Mouse (Mus musculus): ENCODE results near the gene Pi16. TPM values are rescaled to one million over a fixed set of nuclear protein-coding genes. Genes with fewer than 3 reads are reported as not detected.
"Not testable (repeated sequence)": the region's sequence is repeated elsewhere in the genome, so short reads cannot be mapped to it uniquely, and the experiment has no call there.

The Pi16 gene
- polyA plus RNA-seq, 1 experiment from 2014 or later: 2.6 TPM

DNA sequence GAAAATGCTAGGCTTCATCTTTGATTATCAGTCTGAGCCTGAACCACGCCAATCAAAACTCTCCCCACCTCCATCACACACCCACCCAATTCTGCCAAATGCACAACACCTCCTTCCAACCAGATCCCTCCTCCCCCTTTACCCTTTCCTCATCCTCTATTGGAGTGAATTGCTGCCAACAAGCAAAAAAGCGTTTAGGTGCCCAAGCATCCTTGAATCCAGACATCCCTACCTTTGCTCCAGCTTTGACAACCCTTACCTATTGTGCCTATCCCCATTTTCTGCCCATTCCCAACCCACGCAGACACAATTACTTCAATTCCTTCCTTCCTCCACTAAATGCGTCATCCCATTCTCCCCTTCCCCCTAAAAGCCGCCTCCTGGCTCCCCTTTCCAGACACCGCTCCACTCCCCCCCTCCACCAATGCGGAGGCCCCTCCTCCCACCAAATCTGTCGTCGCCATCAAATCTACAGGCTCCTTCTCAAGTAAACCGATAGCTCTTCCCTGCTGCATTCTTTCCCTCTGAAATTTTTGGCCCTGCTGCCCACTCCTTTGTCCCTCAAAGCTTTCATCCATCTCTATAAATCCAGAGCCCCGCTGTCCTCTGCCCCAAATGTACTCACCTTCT is 29.1 kb downstream of the Pi16 start:
- Histone ChIP-seq H3K4me3 (replicated peaks; ENCODE audit: low read length) (peak overlapping the region; percentile 74), H3K9me3 (replicated peaks; ENCODE audit: control insufficient read depth, low read length) (no peaks in the 10 kb centered on the region), H3K36me3 (ENCODE audit: control insufficient read depth, insufficient read depth, low read length) (0 out of 2 replicates have a peak, but pooled peaks cover 9% of the 10 kb centered on the region), H3K27ac (ENCODE audit: low read length) (peak overlapping the region; percentile 84), H3K27me3 (ENCODE audit: control insufficient read depth, insufficient read depth, low read length) (no peaks in the 10 kb centered on the region), H3K4me2 (ENCODE audit: low read depth, low read length) (peak overlapping the region; percentile 88), H3K4me1 (ENCODE audit: control insufficient read depth, insufficient read depth, low read length) (peaks cover 36% of the 10 kb centered on the region), H3K9ac (ENCODE audit: low read length) (peak overlapping the region; percentile 89)
- WGBS: 2% methylated on average over 11 of the region's 11 CpGs
- no peak for ATAC-seq (ENCODE audit: insufficient read depth, low FRiP score)

DNA sequence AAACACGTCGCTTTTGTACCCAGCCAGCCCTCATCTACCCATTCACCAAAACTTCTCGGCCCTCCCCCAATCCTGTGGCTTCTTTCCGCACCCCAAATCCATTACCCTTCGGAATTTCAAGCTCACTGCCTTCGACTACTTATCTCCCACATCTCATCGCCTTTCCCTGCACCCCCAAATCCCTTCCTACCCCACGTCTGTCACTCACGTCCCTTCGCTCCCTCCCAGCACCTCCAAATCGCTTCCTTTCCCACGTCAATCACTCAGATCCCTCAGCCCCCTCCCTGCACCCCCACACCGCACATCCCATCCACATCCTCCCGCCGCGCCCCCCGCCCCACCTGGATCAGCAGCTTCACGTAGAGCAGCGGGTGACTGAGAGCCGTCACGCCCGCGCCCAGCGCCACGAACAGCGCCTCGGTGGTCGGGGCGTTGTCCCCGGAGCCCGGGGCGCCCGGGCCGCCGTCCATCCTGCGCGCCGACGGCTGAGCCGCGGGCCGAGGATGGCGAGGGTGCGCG is 29.7 kb downstream of the Pi16 start:
- Histone ChIP-seq H3K4me2 (ENCODE audit: low read depth, low read length) (peak overlapping the region; percentile 88), H3K27ac (ENCODE audit: low read length) (peak overlapping the region; percentile 84), H3K27me3 (ENCODE audit: control insufficient read depth, insufficient read depth, low read length) (no peaks in the 10 kb centered on the region), H3K9ac (ENCODE audit: low read length) (peak overlapping the region; percentile 89), H3K9me3 (replicated peaks; ENCODE audit: control insufficient read depth, low read length) (no peaks in the 10 kb centered on the region), H3K36me3 (ENCODE audit: control insufficient read depth, insufficient read depth, low read length) (0 out of 2 replicates have a peak, but pooled peaks cover 9% of the 10 kb centered on the region), H3K4me1 (ENCODE audit: control insufficient read depth, insufficient read depth, low read length) (peaks cover 30% of the 10 kb centered on the region), H3K4me3 (replicated peaks; ENCODE audit: low read length) (peak overlapping the region; percentile 74)
- under 1% methylated on average over 45 of the region's 45 CpGs for WGBS
- ATAC-seq (ENCODE audit: insufficient read depth, low FRiP score): no peak; the same call in 1 of the 2 replicates

DNA sequence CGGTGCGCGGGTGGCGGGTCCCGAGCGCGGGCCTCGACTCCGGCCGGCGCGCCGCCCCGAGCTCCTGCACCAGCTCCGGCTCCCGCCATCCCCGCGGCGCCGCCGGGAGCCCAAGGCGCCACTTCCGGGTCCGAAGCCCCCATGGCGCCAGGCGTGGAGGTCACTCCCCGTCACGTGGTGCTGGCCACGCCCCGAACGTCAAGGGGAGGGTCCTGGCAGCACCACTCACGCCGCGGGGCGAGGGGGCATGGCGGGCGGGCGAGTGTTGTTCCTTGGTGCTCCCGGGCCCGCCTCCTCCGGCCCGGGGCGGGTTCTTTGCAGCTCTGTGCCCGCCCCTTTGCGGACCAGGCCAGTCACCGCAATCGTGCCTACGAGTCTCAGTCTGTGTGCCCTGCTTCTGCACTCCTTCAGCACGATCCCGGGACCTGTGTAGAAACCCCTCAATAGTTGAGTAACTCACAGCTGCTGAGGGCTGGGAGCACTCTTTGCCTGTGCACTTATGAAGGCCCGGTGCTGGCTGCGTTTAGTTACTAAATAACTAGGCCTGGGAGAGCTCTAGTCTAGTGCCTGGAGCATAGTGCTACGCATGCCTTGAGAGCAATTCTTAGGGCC is 30.3 kb downstream of the Pi16 start, which contains the start of gene Mtch1:
Mtch1 (minus strand) TSS at position 290 of the 612 bp plus-strand sequence.
- WGBS: under 1% methylated on average over 39 of the region's 53 CpGs
- Histone ChIP-seq H3K9me3 (replicated peaks; ENCODE audit: control insufficient read depth, low read length) (no peaks in the 10 kb centered on the region), H3K4me1 (ENCODE audit: control insufficient read depth, insufficient read depth, low read length) (peaks cover 24% of the 10 kb centered on the region), H3K4me3 (replicated peaks; ENCODE audit: low read length) (peak within 1 kb of the TSS; percentile 74), H3K4me2 (ENCODE audit: low read depth, low read length) (peak within 1 kb of the TSS; percentile 88), H3K27ac (ENCODE audit: low read length) (peak within 1 kb of the TSS; percentile 94), H3K27me3 (ENCODE audit: control insufficient read depth, insufficient read depth, low read length) (no peaks in the 10 kb centered on the region), H3K9ac (ENCODE audit: low read length) (peak within 1 kb of the TSS; percentile 89), H3K36me3 (ENCODE audit: control insufficient read depth, insufficient read depth, low read length) (0 out of 2 replicates have a peak, but pooled peaks cover 9% of the 10 kb centered on the region)
- ATAC-seq (ENCODE audit: insufficient read depth, low FRiP score): peak; percentile 98

DNA sequence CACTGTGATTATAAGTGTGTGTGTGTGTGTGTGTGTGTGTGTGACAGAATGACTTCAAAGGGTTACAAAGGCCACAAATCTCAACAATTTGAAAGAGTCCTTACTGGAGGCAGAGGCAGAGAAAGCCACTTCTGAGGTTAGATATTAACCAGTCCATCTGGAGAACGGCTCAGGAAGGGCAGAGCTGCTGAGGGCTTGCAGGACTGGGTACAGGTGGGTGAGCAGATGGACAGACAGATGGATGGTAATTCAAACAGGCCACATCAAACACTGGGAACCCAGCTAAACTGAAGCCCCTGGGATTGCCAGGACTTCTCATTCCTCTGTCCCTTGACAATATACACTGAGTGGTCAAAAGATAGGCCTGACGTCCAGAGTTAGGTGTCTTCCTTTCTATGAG is 31.5 kb downstream of the Pi16 start:
- Histone ChIP-seq H3K4me2 (ENCODE audit: low read depth, low read length) (no peak overlapping the region), H3K27me3 (ENCODE audit: control insufficient read depth, insufficient read depth, low read length) (no peaks in the 10 kb centered on the region), H3K9ac (ENCODE audit: low read length) (no peak overlapping the region), H3K4me3 (replicated peaks; ENCODE audit: low read length) (no peak overlapping the region), H3K4me1 (ENCODE audit: control insufficient read depth, insufficient read depth, low read length) (peaks cover 20% of the 10 kb centered on the region), H3K9me3 (replicated peaks; ENCODE audit: control insufficient read depth, low read length) (no peaks in the 10 kb centered on the region), H3K36me3 (ENCODE audit: control insufficient read depth, insufficient read depth, low read length) (no peaks in the 10 kb centered on the region), H3K27ac (ENCODE audit: low read length) (no peak overlapping the region)
- ATAC-seq (ENCODE audit: insufficient read depth, low FRiP score): no peak
- 71% methylated on average over 2 of the region's 2 CpGs for WGBS

DNA sequence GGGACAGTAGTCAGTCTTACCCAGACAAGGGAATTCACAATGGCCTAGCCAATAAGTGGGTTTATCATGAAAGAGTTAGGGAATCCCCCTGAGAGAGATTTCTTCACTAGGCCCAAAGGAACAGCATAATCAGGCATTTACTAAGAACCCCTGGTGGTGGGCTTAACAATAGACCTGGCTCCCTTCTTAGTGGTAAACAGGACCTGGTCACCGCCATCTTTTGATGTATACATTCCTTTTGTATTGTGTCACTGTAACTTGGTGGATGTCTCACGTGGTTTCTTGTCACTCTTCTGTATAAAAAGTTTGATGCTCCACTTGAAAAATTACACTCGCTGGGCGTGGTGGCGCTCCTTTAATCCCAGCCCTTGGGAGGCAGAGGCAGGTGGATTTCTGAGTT is 33.6 kb downstream of the Pi16 start:
- H3K27ac ChIP-seq (ENCODE audit: low read length); H3K27me3 ChIP-seq (ENCODE audit: control insufficient read depth, insufficient read depth, low read length); H3K9ac ChIP-seq (ENCODE audit: low read length); H3K36me3 ChIP-seq (ENCODE audit: control insufficient read depth, insufficient read depth, low read length); H3K4me3 ChIP-seq (replicated peaks; ENCODE audit: low read length); ATAC-seq (ENCODE audit: insufficient read depth, low FRiP score); H3K4me2 ChIP-seq (ENCODE audit: low read depth, low read length); H3K9me3 ChIP-seq (replicated peaks; ENCODE audit: control insufficient read depth, low read length): not testable (repeated sequence)
- whole genome bisulfite sequencing: 77% methylated on average over 5 of the region's 5 CpGs
- H3K4me1 ChIP-seq (ENCODE audit: control insufficient read depth, insufficient read depth, low read length): peaks cover 25% of the 10 kb centered on the region

DNA sequence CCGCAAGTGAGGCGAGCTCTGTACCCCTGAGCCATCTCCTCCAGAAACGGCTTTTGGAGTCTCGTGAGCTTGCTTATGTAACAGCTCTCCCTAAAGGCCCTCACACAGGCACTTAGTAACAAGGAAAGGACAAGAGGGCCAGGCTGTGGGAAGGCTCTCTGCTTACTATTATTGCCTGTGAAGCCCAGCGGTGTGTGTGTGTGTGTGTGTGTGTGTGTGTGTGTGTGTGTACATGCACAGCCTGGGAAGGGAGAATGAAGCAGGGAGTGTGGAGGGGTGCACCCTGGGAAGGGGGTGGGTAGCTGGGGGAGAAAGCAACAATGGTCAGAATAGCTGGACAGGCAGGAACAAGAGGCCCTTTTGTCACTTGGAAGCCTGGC is 38.0 kb downstream of the Pi16 start:
- Histone ChIP-seq H3K27me3 (ENCODE audit: control insufficient read depth, insufficient read depth, low read length) (no peaks in the 10 kb centered on the region), H3K27ac (ENCODE audit: low read length) (peak overlapping the region; percentile 96), H3K4me1 (ENCODE audit: control insufficient read depth, insufficient read depth, low read length) (peaks cover 20% of the 10 kb centered on the region), H3K4me2 (ENCODE audit: low read depth, low read length) (no peak overlapping the region), H3K4me3 (replicated peaks; ENCODE audit: low read length) (no peak overlapping the region), H3K9ac (ENCODE audit: low read length) (peak overlapping the region; percentile 66), H3K36me3 (ENCODE audit: control insufficient read depth, insufficient read depth, low read length) (no peaks in the 10 kb centered on the region), H3K9me3 (replicated peaks; ENCODE audit: control insufficient read depth, low read length) (no peaks in the 10 kb centered on the region)
- peak; percentile 65 for ATAC-seq (ENCODE audit: insufficient read depth, low FRiP score)
- WGBS: 38% methylated on average over 5 of the region's 5 CpGs

DNA sequence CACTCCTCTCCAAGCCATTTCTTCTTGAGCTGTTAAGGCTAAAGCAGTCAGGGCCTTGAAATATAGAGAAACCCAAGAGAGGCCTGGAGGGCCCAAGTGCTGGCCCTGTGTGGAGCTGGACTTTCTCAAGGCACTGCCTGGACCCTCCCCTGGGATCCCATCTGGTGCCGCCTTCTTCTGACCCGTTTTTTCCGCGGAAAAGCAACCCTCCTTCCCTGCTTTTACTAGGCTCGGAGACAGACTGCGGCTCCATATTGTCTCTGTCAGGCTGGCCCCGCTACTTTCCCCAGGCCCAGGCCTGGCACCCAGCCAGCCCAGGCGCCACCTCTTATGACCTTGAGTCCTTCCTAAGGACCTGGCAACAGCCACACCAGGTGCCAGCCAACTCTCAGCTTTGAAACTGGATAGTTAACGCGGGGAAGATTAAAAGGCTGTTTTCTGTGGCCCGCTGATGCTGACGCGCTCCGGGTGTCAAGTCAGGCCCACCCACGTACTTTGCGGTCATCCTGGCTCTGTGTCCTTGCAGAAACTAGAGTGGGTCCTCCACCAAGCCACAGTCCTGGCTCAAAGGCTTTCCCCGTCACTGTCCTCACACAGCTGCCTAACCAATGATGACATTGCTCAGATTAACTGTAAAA is 38.5 kb downstream of the Pi16 start:
- ATAC-seq (ENCODE audit: insufficient read depth, low FRiP score): peak; percentile 63
- peak overlapping the region; percentile 66 for H3K9ac ChIP-seq (ENCODE audit: low read length)
- peaks cover 20% of the 10 kb centered on the region for H3K4me1 ChIP-seq (ENCODE audit: control insufficient read depth, insufficient read depth, low read length)
- WGBS: 12% methylated on average over 17 of the region's 17 CpGs
- H3K9me3 ChIP-seq (replicated peaks; ENCODE audit: control insufficient read depth, low read length): no peaks in the 10 kb centered on the region
- peak overlapping the region; percentile 54 for H3K4me2 ChIP-seq (ENCODE audit: low read depth, low read length)
- H3K27ac ChIP-seq (ENCODE audit: low read length): peak overlapping the region; percentile 96
- H3K4me3 ChIP-seq (replicated peaks; ENCODE audit: low read length): peak overlapping the region; percentile 38
- H3K27me3 ChIP-seq (ENCODE audit: control insufficient read depth, insufficient read depth, low read length): no peaks in the 10 kb centered on the region
- no peaks in the 10 kb centered on the region for H3K36me3 ChIP-seq (ENCODE audit: control insufficient read depth, insufficient read depth, low read length)

DNA sequence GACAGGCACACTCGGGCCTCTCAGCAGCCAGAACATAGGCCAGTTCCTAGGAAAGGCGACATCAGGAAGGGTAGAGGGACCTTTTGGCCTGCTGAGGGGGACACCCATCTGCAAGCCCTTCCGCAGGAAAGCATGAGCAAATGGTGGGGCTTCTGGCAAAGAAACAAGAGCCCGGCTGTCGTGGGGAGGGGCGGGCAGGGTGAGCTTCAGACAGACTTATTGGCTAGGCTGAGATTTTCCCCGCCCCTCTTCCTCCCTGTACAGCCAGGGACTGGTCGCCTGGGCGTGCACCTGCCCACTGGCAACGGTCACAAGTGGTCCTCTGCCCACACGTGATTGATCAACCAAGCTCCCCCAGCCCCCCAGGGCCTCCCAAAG is 39.0 kb downstream of the Pi16 start:
- Histone ChIP-seq H3K4me2 (ENCODE audit: low read depth, low read length) (peak overlapping the region; percentile 54), H3K36me3 (ENCODE audit: control insufficient read depth, insufficient read depth, low read length) (no peaks in the 10 kb centered on the region), H3K27me3 (ENCODE audit: control insufficient read depth, insufficient read depth, low read length) (no peaks in the 10 kb centered on the region), H3K9ac (ENCODE audit: low read length) (peak overlapping the region; percentile 66), H3K9me3 (replicated peaks; ENCODE audit: control insufficient read depth, low read length) (no peaks in the 10 kb centered on the region), H3K27ac (ENCODE audit: low read length) (peak overlapping the region; percentile 96), H3K4me3 (replicated peaks; ENCODE audit: low read length) (peak overlapping the region; percentile 38), H3K4me1 (ENCODE audit: control insufficient read depth, insufficient read depth, low read length) (peaks cover 20% of the 10 kb centered on the region)
- ATAC-seq (ENCODE audit: insufficient read depth, low FRiP score): peak; percentile 88
- 4% methylated on average over 11 of the region's 11 CpGs for WGBS

DNA sequence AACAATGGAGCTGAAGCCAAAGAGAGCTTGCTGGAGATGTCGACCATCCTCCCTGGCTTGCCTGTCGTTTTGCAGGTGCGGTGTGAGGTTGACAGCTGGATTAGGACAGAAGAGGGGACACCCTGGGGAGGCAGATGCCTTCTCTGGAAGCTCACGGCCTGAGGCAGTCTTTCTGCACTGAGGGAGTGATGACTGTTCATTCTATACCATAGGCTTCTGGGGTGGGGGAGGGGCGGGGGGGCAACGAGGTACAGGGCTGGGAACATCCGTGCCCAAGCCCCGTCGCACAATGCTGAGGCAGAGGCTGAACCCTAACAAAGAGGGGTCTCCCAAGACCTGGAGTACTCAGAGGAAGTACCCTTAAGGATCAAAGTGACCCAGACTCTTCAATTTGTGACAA is 39.4 kb downstream of the Pi16 start:
- Histone ChIP-seq H3K4me2 (ENCODE audit: low read depth, low read length) (peak overlapping the region; percentile 54), H3K36me3 (ENCODE audit: control insufficient read depth, insufficient read depth, low read length) (no peaks in the 10 kb centered on the region), H3K4me3 (replicated peaks; ENCODE audit: low read length) (peak overlapping the region; percentile 38), H3K27me3 (ENCODE audit: control insufficient read depth, insufficient read depth, low read length) (no peaks in the 10 kb centered on the region), H3K9me3 (replicated peaks; ENCODE audit: control insufficient read depth, low read length) (no peaks in the 10 kb centered on the region), H3K27ac (ENCODE audit: low read length) (peak overlapping the region; percentile 96), H3K9ac (ENCODE audit: low read length) (peak overlapping the region; percentile 66), H3K4me1 (ENCODE audit: control insufficient read depth, insufficient read depth, low read length) (peaks cover 20% of the 10 kb centered on the region)
- 11% methylated on average over 9 of the region's 9 CpGs for WGBS
- ATAC-seq (ENCODE audit: insufficient read depth, low FRiP score): no peak

Measured in stomach, embryonic 16.5 days (tissue).